Mouse (Mus musculus) megakaryocyte, embryonic 14.5 days (primary cell): ENCODE results near the gene Hipk3.

Experiments
- FLI1 ChIP-seq: IDR thresholded peaks from 2 replicates; pipeline ENCODE4 v1.6.1; 2012; ENCODE audit warnings: low read length, inconsistent platforms, mixed read lengths
- GATA1 ChIP-seq: IDR thresholded peaks from 3 replicates; pipeline ENCODE4 v1.6.1; 2012; ENCODE audit warnings: mixed read lengths, low read length, inconsistent platforms, borderline replicate concordance

- TF ChIP-seq GATA1 (no peak), FLI1 (no peak)
Measured at GRCm38 (mm10) chr2:104448201-104448600, 46.0 kb downstream of the Hipk3 start.
